Mouse (Mus musculus) embryo, embryonic 10.5 days (tissue): ENCODE data around the gene Cilp.
"Not testable (repeated sequence)": the region's sequence is repeated elsewhere in the genome, so short reads cannot be mapped to it uniquely, and the experiment has no call there.

Experiments
- DNase-seq: peaks from one replicate; pipeline ENCODE4 v3.0.0-alpha.2; 2015; ENCODE audit warnings: low spot score

Gene Cilp

DNA sequence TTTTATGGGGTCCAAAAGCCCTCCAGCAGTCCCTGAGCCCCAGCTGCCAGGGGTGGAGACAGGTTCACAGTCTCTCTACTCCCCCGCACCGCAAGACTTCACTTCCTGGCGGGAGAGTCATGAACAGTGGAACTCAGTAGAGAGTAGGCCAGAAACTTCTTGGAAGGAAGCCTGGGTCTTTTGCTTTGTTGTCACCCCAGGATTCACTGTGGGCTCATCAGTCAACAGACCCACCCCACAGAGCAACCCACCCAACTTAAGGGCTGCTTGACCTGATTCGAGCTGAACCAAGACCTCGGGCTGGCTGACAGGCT is 16.6 kb upstream of the Cilp start:
- no peak for DNase-seq

DNA sequence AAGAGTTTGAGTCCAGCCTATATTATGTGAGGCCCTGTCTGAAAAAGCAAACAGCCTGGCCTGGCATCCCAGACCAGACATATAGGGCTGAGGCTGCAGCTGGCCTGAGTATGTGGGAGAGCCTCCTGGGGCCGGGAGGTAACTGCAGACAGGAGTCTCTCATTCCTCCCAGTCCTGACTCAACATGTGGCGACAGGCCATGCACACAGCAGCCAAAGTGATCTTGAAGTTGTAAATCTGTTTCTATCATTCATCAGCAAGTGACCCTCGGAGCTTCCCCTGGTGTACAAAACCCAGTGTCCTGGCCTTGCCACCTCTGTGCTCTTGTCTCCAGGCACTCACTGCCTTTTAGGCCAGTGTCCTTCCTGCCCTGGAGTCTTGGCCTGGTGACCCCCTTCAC is 13.0 kb upstream of the Cilp start:
- no peak for DNase-seq

DNA sequence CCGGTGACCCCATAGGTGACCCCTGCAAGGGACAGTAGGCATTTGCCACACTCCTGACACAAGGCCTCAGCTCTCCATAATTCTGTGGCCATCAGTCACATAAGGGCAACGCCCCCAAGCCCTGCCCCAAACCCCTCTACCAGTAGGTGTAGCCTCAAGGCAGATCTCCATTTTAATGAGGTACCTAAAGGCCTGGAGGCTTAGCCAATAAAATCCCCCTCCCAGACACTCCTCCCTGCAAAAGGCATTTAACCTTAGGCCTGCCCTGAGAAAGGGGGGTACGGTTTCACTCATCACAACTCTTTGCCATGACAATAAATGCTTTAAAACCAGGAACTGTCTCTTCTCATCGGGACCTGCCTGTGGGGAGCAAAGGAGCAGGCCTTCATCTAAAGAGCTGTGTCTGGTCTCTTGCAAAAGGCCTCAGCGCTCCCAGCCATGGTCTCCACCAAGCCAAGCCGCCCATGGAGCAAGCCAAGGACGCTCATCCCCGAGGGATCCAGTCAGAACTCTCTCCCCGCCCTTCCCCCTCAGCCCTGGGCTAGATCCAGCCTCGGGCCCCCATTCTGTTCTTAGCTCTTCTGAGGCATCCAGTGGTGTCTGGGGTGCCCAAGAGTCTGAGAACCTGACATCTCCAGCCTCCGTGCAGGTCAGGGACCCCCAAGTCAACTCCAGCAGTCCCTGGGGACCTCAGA is 8.9 kb upstream of the Cilp start:
- DNase-seq = no peak

DNA sequence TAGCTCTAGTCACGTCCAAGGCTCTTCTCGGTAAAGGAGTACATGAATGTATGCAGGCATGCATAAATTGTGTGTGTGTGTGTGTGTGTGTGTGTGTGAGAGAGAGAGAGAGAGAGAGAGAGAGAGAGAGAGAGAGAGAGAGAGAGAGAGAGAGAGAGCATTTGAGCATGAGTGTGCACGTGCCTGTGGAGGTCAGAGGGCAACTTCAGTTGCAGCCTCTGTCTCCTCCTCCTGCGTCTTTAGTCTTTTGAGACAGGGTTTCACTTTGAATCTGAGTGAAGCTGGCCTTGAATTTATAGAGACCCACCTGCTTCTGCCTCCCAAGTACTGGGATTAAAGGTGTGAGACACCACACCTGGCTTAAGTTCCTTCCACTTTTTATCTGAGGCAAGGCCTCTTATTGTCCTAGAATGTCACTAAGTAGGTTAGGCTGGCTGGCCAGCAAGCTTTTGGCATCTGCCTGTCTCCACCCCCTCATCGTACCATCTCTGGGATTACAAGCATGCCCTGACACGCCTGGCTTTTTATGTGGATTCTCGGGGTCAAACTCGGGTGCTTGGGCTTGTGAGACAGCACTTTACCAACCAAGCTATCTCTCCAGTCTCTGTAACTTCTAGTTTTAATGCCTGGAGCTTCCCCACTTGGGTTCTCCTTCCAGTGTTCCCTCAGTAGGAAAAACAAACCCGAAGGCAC is 7.6 kb upstream of the Cilp start:
- DNase-seq = no peak

DNA sequence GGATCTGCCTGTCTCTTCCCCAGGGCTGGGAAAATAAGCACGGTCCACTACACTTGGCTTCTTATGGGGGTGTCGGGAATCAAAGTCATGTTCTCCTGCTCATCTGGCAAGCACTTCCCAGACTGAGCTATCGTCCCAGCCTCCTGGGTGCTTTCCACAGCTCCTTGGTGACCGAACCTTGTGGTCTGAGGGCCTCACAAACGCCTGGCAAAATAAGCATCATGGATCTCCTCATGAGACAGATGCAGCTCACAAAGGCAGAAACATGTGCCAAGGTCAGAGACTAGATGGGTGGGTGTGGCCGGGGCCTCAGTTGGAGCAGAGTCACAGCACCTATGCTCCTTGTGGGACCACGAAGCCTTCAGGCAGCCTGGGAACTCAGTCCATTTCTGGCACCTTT is 5.6 kb upstream of the Cilp start:
- DNase-seq = no peak

DNA sequence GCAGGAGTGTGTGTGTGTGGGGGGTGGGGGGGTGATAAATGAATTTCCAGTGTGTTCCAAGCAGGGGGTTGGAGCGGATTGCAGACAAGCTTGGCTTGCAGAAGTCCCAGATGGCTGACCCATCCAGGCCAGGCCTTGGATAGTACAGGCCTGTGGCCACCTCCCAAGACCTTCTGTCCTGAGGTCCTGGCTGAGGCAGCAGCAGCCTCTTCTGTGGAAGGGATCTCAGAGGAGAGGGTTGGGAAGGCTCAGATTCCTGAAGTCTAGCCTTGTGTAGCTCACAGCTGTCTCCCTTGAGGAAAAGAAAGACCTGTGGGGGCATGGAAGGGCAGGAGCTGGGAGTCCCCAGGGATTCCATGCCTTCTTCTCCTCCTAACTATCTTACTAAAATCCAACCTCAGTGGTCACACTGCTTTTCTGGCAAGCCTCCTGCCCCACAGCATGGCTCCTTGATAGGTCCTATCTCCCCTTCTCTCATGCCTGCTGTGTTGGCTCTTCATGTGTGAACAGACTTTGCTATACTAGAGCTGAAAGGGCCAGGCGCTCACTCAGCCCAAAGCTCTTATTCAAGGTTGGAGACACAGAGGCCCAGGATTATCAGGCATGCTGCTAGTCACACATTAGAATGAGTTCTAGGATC is 3.3 kb upstream of the Cilp start:
- DNase-seq = no peak

DNA sequence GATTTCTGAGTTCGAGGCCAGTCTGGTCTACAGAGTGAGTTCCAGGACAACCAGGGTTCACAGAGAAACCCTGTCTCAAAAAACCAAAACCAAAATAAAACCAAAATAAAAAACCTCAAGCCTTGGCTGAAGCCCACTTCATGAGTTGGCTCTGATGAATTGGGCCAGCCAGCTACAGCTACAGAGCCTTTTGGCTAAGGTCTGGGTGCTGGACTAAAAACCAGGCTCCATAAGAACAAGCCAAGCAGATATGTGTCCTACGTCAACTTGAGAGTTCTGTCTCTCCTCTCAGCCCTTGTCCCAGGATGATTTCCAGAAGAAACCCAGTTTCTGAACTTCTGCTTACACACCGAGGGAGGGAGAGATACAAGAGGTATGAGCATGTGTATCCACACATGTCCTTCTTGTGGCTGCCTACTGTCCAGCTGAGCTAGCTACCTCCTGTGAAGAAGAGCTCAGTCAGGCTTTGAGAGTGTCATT is 2.3 kb upstream of the Cilp start:
- DNase-seq = no peak

DNA sequence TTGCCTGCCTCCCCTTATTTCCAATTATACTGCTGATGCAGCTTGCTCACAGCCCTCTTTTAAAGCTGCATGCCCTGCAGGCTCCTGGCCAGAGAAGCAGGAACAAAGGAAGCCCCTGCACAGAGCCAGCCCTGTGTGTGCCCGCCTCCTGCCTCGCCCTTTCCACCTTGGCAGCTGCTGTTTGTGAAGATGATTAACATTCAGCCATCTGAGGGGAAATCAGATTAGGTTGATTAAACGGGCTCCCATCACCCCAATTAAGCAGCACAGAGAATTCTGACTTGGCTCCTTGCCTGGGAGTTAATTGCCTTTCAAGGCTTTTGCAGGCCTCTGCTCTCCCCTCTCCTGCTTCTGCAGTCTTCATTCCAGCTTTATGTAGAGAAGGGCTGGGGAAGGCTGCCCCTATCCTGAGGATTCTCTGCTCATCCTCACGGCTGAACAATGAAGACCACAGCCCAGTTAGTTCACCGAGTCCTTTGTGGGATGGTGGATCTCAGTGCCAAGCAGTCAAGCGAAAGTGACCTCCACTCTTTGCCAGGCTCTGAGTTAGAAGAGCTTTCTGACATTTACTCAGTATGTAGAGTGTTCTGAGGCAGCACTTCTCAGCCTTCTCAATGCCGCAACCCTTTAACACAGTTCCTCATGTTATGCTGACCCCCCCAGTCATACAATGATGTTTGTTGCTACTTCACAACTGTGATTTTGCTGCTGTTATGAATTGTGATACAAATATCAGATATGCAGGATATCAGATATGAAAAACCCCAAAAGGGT is 2.9 kb downstream of the Cilp start:
- peak; percentile 23 for DNase-seq

DNA sequence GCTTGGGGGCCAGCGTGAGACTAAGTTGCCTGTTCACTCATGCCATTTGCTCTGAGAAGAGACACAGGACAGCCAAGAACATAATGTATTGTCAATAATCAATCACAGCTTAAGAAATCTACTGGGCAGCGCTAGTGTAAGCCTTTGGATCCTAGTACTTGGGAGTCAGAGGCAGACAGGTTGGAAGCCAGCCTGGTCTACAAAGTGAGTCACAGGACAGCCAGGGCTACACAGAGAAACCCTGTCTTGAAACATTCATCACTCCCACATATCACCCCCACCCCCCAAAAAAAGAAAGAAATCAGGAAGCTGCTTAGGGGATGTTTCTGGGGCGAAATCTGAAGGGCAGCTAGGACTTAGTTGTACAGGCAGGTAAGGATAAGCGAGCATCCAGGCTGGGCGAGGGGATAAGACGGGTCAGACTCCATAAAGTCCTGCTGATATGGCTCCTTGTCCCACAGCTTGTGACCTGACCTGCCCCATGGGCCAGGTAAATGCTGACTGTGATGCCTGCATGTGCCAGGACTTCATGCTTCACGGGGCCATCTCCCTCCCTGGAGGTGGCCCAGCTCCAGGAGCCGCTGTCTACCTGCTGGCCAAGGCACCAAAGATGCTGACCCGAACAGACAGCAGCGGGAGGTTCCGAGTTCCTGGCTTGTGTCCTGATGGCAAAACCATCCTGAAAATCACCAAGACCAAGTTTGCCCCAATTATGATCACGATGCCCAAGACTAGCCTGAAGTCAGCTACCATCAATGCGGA is 8.2 kb downstream of the Cilp start:
- DNase-seq = no peak

DNA sequence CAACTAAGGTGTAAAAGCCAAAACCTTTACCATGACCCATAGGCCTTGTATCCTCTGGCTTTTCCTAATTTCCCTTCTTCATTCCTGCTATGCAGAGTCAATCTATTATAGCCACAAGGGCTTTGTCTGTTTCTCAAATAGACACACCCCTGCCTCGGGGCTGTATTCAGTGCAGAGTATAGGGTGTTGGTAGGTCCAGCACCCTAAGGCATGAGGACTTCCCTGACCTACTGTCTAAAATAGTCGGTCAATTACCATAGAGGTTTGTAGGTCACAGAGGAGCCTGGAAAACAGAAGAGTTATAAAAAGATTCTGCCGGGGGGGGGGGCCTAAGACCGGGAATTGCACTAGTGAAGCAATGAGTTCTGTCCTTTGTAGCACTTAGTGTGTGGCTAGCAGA is 8.9 kb downstream of the Cilp start:
- no peak for DNase-seq

DNA sequence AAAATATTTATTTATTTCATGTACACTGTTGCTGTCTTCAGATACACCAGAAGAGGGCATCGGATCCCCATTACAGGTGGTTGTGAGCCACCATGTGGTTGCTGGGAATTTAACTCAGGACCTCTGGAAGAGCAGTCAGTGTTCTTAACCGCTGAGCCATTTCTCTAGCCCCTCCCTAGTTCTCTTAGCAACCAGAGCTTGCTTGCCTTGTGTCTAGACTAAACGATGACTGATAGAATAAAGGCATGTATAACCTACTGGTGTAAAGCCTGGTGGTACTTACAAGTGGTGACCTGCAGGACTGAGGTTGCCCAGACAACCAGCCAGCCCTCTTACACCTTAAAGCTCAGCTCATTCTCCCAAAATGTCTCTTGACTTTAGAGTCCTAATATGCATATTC is 9.9 kb downstream of the Cilp start:
- DNase-seq = not testable (repeated sequence)

DNA sequence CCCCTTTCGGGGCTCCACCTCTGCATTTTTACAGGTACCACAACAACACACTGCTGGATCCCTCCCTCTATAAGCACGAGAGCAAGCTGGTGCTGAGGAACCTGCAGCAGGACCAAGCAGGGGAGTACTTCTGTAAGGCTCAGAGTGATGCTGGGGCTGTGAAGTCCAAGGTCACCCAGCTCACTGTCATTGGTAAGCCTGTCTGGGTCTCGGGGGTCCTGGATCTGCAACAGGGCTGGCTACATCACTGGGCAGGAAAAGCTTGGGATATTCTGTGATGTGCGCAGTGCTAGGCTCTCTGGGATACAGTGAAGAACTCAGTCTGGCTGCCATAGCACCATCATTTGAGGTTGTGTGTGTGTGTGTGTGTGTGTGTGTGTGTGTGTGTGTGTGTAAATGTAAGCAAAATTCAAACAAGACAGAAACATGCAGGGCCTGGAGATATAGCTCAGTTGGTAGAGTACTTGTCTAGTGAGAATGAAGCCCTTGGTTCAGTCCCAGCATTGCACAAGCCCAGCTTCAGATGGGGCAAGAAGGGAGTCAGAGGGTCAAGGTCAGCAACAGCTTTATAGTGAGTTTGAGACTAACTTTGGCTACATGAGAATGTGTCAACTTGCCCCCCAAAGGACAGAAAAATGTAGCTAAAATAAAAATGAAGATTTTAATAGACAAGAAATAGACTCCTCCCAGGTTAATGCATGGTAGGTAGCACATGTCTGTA is 11.0 kb downstream of the Cilp start:
- DNase-seq = no peak

DNA sequence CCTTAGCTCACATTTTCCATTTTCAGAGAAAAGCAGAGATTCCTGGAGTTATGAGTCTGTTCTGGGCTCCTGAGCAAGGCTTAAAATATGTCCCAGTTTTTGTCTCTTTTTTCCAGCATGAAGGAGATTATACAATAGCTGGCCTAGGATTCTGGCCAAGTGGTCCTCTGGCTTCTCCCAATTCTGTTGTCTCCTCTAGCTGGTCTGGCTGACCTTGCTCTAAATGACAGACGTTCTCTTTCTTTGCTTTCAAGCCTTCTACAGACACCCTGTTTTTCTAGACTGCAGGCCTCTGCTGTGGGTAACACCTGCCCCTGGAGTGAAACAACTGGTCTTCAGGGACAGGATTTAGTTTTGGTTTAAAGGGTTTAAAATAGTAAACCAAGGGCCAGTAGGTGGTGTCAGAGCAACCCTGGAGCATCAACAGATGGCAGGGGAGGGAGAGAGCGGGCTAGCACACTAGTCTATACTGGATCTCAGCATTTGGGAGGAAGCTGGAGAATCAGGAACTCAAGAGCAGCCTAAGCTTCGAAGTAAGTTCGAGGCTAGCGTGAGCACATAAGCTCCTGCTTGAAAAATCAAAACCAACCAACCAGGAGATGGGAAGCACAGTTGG is 16.7 kb downstream of the Cilp start:
- DNase-seq = no peak

DNA sequence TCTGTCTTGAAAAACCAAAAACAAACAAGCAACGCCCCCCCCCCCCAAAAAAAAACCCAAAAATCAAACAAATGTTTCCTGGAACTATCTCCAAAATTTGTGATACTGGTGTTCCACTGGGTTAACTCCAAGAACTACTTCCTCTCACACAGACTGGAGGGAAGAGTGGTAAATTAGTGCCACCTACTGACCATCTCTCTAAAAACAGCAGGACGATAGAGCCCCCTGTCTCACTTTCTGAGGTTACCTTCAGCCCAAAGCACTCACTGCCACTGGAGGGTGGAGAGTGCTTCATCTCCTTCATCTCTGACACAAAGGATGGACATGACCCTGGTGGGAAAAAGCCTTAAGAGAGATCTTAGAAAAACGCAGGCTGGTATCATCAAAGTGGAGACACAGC is 18.3 kb downstream of the Cilp start:
- DNase-seq = peak; percentile 84

DNA sequence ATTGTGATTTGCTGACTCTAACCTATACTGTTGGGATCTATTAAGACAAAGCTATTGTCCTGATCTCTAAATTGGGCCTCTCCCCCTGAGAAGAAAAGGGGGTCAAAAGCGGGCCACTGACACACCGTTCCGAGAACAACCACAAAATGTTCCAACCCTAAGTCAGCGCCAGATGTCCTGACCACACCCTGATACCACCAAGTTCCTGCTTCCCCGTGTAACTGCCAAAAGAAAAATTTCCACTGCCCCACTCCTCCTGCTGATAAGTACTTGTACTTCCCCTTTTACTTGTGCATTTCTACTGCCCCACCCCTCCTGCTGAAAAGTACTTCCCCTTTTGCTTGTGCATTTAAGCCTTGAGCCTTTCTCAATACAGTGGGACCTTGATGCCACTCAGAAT is 23.3 kb downstream of the Cilp start:
- DNase-seq = not testable (repeated sequence)

DNA sequence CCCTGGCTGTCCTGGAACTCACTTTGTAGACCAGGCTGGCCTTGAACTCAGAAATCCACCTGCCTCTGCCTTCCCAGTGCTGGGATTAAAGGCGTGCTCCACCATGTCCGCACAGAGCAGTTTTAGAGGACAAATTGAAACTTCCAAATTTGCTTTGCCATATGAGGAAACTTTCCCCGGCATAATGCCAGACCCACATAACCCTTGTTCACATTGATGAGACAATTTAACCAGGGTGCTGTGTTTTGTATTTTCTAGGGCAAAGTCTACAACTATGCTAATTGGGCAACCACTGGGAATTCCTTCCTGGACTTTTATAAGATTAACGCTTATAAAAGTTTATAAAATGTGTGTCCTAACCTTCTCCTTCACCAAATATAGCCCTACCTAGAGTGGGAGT is 25.0 kb downstream of the Cilp start:
- DNase-seq = no peak

DNA sequence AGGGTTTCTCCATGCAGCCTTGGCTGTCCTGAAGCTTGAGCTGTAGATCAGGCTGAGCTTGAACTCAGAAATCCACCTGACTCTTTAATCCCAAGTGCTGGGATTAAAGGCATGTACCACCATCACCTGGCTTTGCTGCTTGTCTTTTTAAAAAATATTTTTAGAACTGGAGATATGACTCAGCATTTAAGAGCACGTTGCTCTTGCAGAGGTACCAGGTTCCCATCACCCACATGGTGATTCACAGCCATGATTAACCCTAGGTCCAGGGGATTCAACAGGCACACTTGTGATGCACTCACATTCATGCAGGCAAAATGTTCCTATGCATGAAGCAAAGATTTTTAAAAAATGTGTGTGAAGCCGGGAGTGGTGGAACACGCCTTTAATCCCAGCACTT is 27.4 kb downstream of the Cilp start:
- no peak for DNase-seq

DNA sequence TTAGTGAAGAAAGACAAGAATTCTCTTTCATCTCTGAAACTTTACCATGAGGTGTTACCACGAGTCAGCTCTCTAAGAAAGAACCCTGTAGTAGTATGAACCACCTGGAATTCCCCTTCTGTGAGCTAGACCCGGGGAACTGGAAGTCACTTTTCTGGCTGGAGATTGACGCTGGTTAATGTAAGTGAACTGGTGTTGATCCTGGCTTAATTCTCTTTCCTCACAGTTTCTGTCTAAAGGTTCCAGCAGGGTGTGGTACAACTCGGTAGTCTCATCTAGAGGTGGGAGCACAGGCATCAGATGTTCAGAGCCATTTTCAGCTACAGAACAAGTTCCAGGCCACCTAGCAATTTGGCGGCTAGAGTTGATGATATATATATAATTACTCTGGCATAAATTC is 28.1 kb downstream of the Cilp start:
- peak; percentile 30 for DNase-seq

DNA sequence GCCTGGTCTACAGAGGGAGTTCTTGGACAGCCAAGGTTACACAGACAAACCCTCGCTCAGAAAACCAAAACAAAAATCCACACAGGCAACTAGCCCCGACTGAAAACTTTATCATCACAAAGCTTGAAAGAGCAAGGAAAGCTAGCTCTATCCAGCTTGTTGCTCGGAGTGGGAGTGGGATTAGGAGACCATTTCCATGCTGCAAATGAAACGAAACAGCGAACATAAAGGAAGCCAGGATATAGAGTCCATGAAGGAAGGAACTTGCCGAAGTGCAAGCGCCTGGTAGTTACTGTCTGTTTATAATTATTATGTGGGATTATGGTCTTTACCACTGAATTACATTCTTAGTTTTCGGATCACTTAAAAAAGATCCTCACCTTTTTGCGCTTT is 28.6 kb downstream of the Cilp start:
- DNase-seq = no peak

DNA sequence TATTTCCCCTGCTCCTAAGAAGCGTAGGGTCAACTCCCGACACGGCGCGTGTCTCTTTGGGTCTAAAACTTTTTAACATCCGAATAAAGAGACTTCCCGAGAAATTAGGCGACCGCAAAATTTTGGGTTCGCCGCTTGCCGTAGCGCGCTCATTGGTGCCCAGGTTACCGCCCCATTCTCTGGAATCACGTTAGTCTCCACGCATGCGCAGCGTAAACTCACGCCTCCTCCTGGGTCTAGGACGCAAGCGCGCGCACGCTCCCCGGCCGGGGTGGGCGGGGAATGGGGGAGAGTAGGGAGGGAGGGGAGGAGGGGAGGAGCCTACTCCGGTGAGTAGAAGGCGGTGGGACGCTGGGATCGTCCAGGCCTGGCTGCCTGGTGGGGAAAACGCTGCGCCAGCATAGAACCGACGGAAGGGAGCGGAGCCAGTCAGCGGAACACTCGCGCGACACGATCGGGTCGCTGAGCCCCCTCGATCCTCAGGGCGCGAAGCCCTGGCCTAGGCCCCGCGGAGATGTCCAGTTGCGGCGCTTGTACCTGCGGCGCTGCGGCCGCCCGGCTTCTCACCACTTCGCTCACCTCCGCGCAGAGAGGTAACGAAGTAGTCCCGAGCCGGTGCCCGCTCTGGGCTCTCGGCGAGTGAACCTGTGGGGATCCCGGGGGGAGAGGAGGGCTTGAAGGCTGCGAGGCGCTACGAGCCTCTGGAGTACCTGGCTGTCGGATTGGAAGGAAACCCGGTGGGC is 29.2 kb downstream of the Cilp start, which contains the start of gene Clpx:
Clpx (plus strand) TSS at position 288 of the 743 bp plus-strand sequence.
- DNase-seq = peak; percentile 100
